Mouse (Mus musculus) testis, adult 2 months (tissue): ENCODE data around the gene Trappc2l.

ENCODE experiments used
- CTCF ChIP-seq: fragments of 200-500 bp; IDR thresholded peaks from 2 replicates; pipeline ENCODE4 v1.5.1; 2012; ENCODE audit warnings: low read depth, mild to moderate bottlenecking, inconsistent platforms, low read length, moderate library complexity; ENCODE audit not compliant: control insufficient read depth, insufficient read depth, insufficient replicate concordance
- POLR2A ChIP-seq: fragments of 200-500 bp; IDR thresholded peaks from 2 replicates; pipeline ENCODE4 v1.6.1; 2012; ENCODE audit warnings: low read depth, mild to moderate bottlenecking, inconsistent platforms, low read length, moderate library complexity; ENCODE audit not compliant: control insufficient read depth

- TF ChIP-seq POLR2A (no peak), CTCF (no peak)
Observed at GRCm38 (mm10) chr8:122610209-122610608, 1.2 kb upstream of the Trappc2l start.
